In genomic region chr3:66982181-66982911, GRCm38 (mm10) we compare ENCODE assay signal across 9 mouse cellular contexts. TPM values are rescaled to one million over a fixed set of nuclear protein-coding genes. Genes with fewer than 3 reads are reported as not detected.
DNase-seq lines count a peak whose midpoint lies in the region; ATAC-seq and TF ChIP-seq lines count a peak whose summit lies in the region.
"Had no signal": no experiment of that assay in that cellular context is flagged by ENCODE, and none has a peak within 500 bp of the region (broad histone marks: within the 10 kb centered on the region; RNA-seq: fewer than 3 reads in every experiment).

No protein-coding gene starts in this region.

- under 1% methylated on average over 29 of the region's 29 CpGs for WGBS in heart, embryonic 10.5 days
- 1% methylated on average over 29 of the region's 29 CpGs for WGBS in hindbrain, embryonic 16.5 days
- 1% methylated on average over 29 of the region's 29 CpGs for WGBS in liver, embryonic 14.5 days (ENCODE audit: insufficient replicate concordance)
- WGBS in stomach, embryonic 14.5 days = under 1% methylated on average over 29 of the region's 29 CpGs

- peak overlapping the region; percentile 73 for H3K4me3 ChIP-seq in heart, embryonic 10.5 days
- peak overlapping the region; percentile 82 for H3K4me3 ChIP-seq in embryonic fibroblast, embryonic 13.5 days (ENCODE audit: insufficient read depth, low read length)
- peak overlapping the region; percentile 43 for H3K4me3 ChIP-seq in hindbrain, embryonic 16.5 days (ENCODE audit: low read length)
- H3K4me3 ChIP-seq in liver, embryonic 14.5 days (ENCODE audit: insufficient read depth in 1 of 2, low read depth in 2 of 2, low read length in 2 of 2) = peak overlapping the region in 1 of 2 experiments; percentile 1; a peak in 1 of 4 replicates
- H3K4me3 ChIP-seq in stomach, embryonic 14.5 days (ENCODE audit: low read depth, low read length) = peak overlapping the region; percentile 41; the same call in 1 of the 2 replicates

- no peak for DNase-seq in heart, embryonic 10.5 days (ENCODE audit: low spot score)
- DNase-seq in heart, adult 9 months (ENCODE audit: low spot score in 2 of 2) = no peak
- DNase-seq in ES-CJ7 (ENCODE audit: low read depth, low spot score) = peak; percentile 42
- DNase-seq in liver, embryonic 14.5 days (ENCODE audit: low read depth in 3 of 3, low spot score in 3 of 3) = no peak
- DNase-seq in Muller cell, postnatal 12 days (ENCODE audit: inconsistent ontology term) = no peak

- no peaks in the 10 kb centered on the region for H3K9me3 ChIP-seq in heart, embryonic 10.5 days
- no peaks in the 10 kb centered on the region for H3K9me3 ChIP-seq in hindbrain, embryonic 16.5 days (ENCODE audit: control insufficient read depth, low read length)
- no peaks in the 10 kb centered on the region for H3K9me3 ChIP-seq in liver, embryonic 14.5 days (ENCODE audit: control insufficient read depth, low read length)
- H3K9me3 ChIP-seq in stomach, embryonic 14.5 days (ENCODE audit: control insufficient read depth, low read depth, low read length) = no peaks in the 10 kb centered on the region

- H3K27me3 ChIP-seq in heart, embryonic 10.5 days (ENCODE audit: insufficient read depth, poor library complexity, severe bottlenecking) = peaks cover 72% of the 10 kb centered on the region
- H3K27me3 ChIP-seq in hindbrain, embryonic 16.5 days (replicated peaks; ENCODE audit: control insufficient read depth, insufficient read depth, low read length) = peaks cover 26% of the 10 kb centered on the region
- H3K27me3 ChIP-seq in liver, embryonic 14.5 days (ENCODE audit: control insufficient read depth, insufficient read depth, low read length) = peaks cover 68% of the 10 kb centered on the region
- peaks cover 41% of the 10 kb centered on the region for H3K27me3 ChIP-seq in stomach, embryonic 14.5 days (ENCODE audit: control insufficient read depth, insufficient read depth, low read length)

- no peak overlapping the region for H3K9ac ChIP-seq in hindbrain, embryonic 16.5 days (ENCODE audit: low read depth, low read length)
- no peak overlapping the region for H3K9ac ChIP-seq in liver, embryonic 14.5 days (replicated peaks)
- no peak overlapping the region for H3K9ac ChIP-seq in stomach, embryonic 14.5 days (replicated peaks; ENCODE audit: low read depth, low read length)

- no peak for TF ChIP-seq EP300 in liver, embryonic 14.5 days (IDR thresholded peaks at IDR 0.05; ENCODE audit: low read depth)

- no peak for ATAC-seq in hindbrain, embryonic 16.5 days
- ATAC-seq in liver, embryonic 14.5 days (ENCODE audit: insufficient read depth) = no peak
- no peak for ATAC-seq in stomach, embryonic 14.5 days (ENCODE audit: insufficient number of reproducible peaks, insufficient read depth, low FRiP score, low read depth)

- no peak for TF ChIP-seq CTCF in embryonic fibroblast, embryonic 13.5 days (IDR thresholded peaks at IDR 0.05; ENCODE audit: borderline replicate concordance, insufficient read depth, low read length)
- TF ChIP-seq CTCF in liver, embryonic 14.5 days (IDR thresholded peaks at IDR 0.05; ENCODE audit: low read depth) = no peak

- no peaks in the 10 kb centered on the region for H3K36me3 ChIP-seq in heart, embryonic 10.5 days
- H3K36me3 ChIP-seq in hindbrain, embryonic 16.5 days (ENCODE audit: control insufficient read depth, insufficient read depth, low read length) = no peaks in the 10 kb centered on the region
- no peaks in the 10 kb centered on the region for H3K36me3 ChIP-seq in liver, embryonic 14.5 days (replicated peaks; ENCODE audit: control insufficient read depth, insufficient read depth, low read depth)
- no peaks in the 10 kb centered on the region for H3K36me3 ChIP-seq in stomach, embryonic 14.5 days (ENCODE audit: control insufficient read depth, insufficient read depth, low read length)

- H3K4me1 ChIP-seq in heart, embryonic 10.5 days = peaks cover 31% of the 10 kb centered on the region
- no peaks in the 10 kb centered on the region for H3K4me1 ChIP-seq in embryonic fibroblast, embryonic 13.5 days (ENCODE audit: control insufficient read depth, insufficient read depth, low read length)
- H3K4me1 ChIP-seq in hindbrain, embryonic 16.5 days (ENCODE audit: control insufficient read depth, insufficient read depth, low read depth, low read length) = peaks cover 13% of the 10 kb centered on the region
- H3K4me1 ChIP-seq in liver, embryonic 14.5 days (replicated peaks; ENCODE audit: control insufficient read depth in 2 of 2, insufficient read depth in 2 of 2, low read length in 1 of 2) = peaks cover 0 to 5% of the 10 kb centered on the region in 2 experiments; a peak in 2 of 4 replicates
- H3K4me1 ChIP-seq in stomach, embryonic 14.5 days (ENCODE audit: control insufficient read depth, insufficient read depth, low read length) = peaks cover 10% of the 10 kb centered on the region; the same call in 1 of the 2 replicates

- no peak for TF ChIP-seq POLR2A in embryonic fibroblast, embryonic 13.5 days (IDR thresholded peaks at IDR 0.05; ENCODE audit: low read depth, low read length)

- H3K27ac ChIP-seq in heart, embryonic 10.5 days = peak overlapping the region; percentile 3; the same call in 1 of the 2 replicates
- H3K27ac ChIP-seq in embryonic fibroblast, embryonic 13.5 days (ENCODE audit: insufficient read depth, low read length) = peak overlapping the region; percentile 23
- no peak overlapping the region for H3K27ac ChIP-seq in hindbrain, embryonic 16.5 days (ENCODE audit: low read depth, low read length)
- no peak overlapping the region for H3K27ac ChIP-seq in liver, embryonic 14.5 days
- H3K27ac ChIP-seq in stomach, embryonic 14.5 days (ENCODE audit: low read length) = no peak overlapping the region

- H3K4me2 ChIP-seq in hindbrain, embryonic 16.5 days (ENCODE audit: low read length) = peak overlapping the region; percentile 73
- peak overlapping the region; percentile 66; the same call in 1 of the 2 replicates for H3K4me2 ChIP-seq in liver, embryonic 14.5 days (ENCODE audit: low read depth)
- H3K4me2 ChIP-seq in stomach, embryonic 14.5 days (replicated peaks; ENCODE audit: low read depth, low read length) = peak overlapping the region; percentile 10; the same call in 1 of the 2 replicates

RNA-seq across cellular contexts. Expression of gene Shox2, which starts 0.8 kb away (rescaled TPM):
- 2.1 and 15.4 TPM in 2 replicates for polyA plus RNA-seq in heart, embryonic 10.5 days (2016; fragmentation: Nextera tagmentation; extraction: Ambion mirVana)
- 22.3 and 46.0 TPM in 2 replicates for polyA plus RNA-seq in embryonic fibroblast, embryonic 13.5 days (2011; ENCODE audit: insufficient read length, low read depth, missing spikeins)
- polyA plus RNA-seq in hindbrain, embryonic 16.5 days (2015; fragmentation: Nextera tagmentation; extraction: Ambion mirVana) = 17.5 and 23.5 TPM in 2 replicates
- 0.06 and 0.15 TPM in 2 replicates for polyA plus RNA-seq in liver, embryonic 14.5 days (2012; rRNA removed)
- polyA plus RNA-seq in liver, embryonic 14.5 days (2014; fragmentation: Nextera tagmentation; extraction: Ambion mirVana) = 0.05 TPM in 1 of 2 replicates, not detected in the other
- not detected in 2 replicates for polyA plus RNA-seq in stomach, embryonic 14.5 days (2014; fragmentation: Nextera tagmentation; extraction: Ambion mirVana)
- polyA plus RNA-seq: liver, adult 2 months had no signal

RNA-seq across cellular contexts. Expression of gene Rsrc1, which starts 1.2 kb away (rescaled TPM):
- 26.2 and 35.6 TPM in 2 replicates for polyA plus RNA-seq in heart, embryonic 10.5 days (2016; fragmentation: Nextera tagmentation; extraction: Ambion mirVana)
- polyA plus RNA-seq in embryonic fibroblast, embryonic 13.5 days (2011; ENCODE audit: insufficient read length, low read depth, missing spikeins) = 36.5 and 44.9 TPM in 2 replicates
- polyA plus RNA-seq in hindbrain, embryonic 16.5 days (2015; fragmentation: Nextera tagmentation; extraction: Ambion mirVana) = 30.4 and 31.5 TPM in 2 replicates
- 1.8 and 3.1 TPM in 2 replicates for polyA plus RNA-seq in liver, embryonic 14.5 days (2012; rRNA removed)
- polyA plus RNA-seq in liver, embryonic 14.5 days (2014; fragmentation: Nextera tagmentation; extraction: Ambion mirVana) = 8.7 and 9.5 TPM in 2 replicates
- 37.0 and 39.8 TPM in 2 replicates for polyA plus RNA-seq in stomach, embryonic 14.5 days (2014; fragmentation: Nextera tagmentation; extraction: Ambion mirVana)

Comparison
In these comparisons a context has a peak if more than half of its experiments do, and no peak if none do; other contexts are left out.
1. H3K27ac ChIP-seq: peak in heart, embryonic 10.5 days (single experiment) and embryonic fibroblast, embryonic 13.5 days (single experiment); none in hindbrain, embryonic 16.5 days (single experiment), liver, embryonic 14.5 days (single experiment) and stomach, embryonic 14.5 days (single experiment).
2. H3K4me2 ChIP-seq: peak in every context shown above with its lines; median percentile 73 in hindbrain, embryonic 16.5 days; 66 in liver, embryonic 14.5 days; 10 in stomach, embryonic 14.5 days.